Mouse (Mus musculus) brain, embryonic 18.5 days (tissue): Measurements from ENCODE around the gene Arhgef11.
"Not testable (repeated sequence)": the region's sequence is repeated elsewhere in the genome, so short reads cannot be mapped to it uniquely, and the experiment has no call there.

ENCODE experiments used
- DNase-seq: peaks from one replicate; pipeline ENCODE4 v3.0.0-alpha.2; 2012; ENCODE audit warnings: low read depth, low spot score

Arhgef11 gene

GRCm38 (mm10) chr3:87616957-87617810, at the start of gene Arhgef11:
TSS of gene Arhgef11 (plus strand) at chr3:87617559.
- DNase-seq: no peak

DNA sequence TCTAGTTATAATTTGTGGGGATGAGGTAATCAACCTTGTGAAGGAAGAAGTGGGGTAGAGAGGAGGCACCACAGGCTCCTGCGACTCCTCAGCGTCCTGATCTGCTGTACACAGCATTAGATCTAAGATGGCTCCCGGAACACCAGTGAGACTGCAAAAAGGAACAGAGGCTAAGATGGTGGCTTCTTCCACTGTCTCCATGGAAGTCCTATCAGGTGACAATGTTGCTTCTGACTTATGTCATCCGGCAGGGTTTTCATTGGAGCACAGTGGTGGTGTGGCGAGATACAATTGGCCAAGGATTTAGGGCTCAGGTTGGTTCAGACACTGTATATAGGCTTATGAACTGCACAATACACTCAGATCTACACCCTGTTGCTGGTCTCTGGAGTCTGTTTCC, 48.7 kb upstream of the Arhgef11 start:
- no peak for DNase-seq

DNA sequence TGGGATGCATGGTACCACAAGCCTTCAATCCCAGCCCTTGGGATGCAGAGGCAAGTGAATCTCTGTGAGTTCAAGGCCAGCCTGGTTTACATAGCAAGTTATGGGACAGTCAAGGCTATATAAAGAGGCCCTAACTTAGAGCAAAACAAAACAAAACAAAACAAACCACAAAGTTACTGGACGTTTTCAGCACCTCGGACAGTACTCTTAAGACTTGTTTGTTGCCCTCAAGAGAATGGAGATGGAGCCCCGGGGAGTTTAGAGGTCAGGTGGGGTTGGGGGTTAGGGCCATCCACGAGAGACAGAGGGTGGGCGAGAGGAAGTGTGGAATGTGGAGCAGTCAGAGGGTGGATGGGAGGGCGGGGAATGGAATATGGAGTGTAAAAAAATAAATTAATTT, 41.6 kb upstream of the Arhgef11 start:
- DNase-seq: no peak

DNA sequence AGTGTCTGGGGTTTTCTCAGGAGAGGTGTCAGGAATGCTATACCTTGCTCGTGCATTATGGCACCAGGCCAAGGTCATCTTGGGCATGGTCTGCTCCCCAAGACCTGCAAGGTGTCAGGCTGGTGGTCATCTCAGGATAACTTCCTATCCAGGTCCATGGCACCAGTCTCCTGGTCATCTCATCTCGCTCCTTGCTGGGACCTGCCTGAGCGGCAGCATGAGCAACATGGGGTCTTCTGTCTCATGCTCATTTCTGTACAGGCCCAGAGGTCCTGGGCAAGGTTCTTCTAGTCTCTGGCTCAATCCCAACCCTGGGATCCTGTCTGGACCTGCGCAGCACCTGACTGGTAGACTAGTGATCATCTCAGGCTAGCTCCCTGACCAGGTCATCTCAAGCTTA, 35.1 kb upstream of the Arhgef11 start:
- no peak for DNase-seq

GRCm38 (mm10) chr3:87593793-87594192, 23.6 kb upstream of the Arhgef11 start:
- DNase-seq: no peak

GRCm38 (mm10) chr3:87595328-87595727, 22.0 kb upstream of the Arhgef11 start:
- not testable (repeated sequence) for DNase-seq

GRCm38 (mm10) chr3:87601077-87601476, 16.3 kb upstream of the Arhgef11 start:
- DNase-seq: not testable (repeated sequence)

DNA sequence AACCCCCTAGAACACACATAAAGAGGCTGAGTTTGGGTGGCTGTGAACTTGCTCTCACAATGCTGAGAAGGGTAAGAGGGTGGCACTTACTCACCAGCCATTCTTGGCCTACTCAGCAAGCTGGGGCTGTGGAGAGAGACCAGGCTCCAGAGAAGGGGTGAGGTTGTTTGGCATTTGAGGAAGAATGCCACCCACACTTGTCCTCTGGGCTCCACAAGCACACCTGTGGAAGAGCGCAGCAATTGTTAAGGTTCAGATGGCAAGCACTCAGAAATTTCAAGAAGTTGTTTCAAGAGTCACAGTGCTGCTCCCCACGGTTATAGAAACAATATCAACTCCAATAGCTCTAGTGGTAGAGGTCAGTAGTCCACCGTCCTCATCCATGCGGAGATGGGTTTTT, 1.0 kb upstream of the Arhgef11 start:
- DNase-seq: no peak

DNA sequence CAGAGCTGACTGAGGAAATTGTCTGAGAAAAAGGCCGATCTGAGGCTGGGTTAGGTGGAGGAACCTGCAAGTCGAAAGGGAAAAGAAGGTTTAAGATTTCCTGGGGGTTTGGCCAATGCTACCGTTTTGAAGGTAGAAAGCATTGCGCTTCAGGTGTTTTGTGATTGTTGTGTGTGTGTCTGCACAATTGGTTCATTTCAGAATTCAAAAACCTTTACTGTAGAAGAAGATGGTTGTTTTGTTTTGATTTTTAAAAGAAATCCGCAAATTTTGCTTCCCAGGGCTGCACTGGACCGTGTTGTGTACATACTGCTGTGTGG, 412 bp downstream of the Arhgef11 start:
- no peak for DNase-seq

GRCm38 (mm10) chr3:87618240-87618639, 881 bp downstream of the Arhgef11 start:
- DNase-seq: no peak

DNA sequence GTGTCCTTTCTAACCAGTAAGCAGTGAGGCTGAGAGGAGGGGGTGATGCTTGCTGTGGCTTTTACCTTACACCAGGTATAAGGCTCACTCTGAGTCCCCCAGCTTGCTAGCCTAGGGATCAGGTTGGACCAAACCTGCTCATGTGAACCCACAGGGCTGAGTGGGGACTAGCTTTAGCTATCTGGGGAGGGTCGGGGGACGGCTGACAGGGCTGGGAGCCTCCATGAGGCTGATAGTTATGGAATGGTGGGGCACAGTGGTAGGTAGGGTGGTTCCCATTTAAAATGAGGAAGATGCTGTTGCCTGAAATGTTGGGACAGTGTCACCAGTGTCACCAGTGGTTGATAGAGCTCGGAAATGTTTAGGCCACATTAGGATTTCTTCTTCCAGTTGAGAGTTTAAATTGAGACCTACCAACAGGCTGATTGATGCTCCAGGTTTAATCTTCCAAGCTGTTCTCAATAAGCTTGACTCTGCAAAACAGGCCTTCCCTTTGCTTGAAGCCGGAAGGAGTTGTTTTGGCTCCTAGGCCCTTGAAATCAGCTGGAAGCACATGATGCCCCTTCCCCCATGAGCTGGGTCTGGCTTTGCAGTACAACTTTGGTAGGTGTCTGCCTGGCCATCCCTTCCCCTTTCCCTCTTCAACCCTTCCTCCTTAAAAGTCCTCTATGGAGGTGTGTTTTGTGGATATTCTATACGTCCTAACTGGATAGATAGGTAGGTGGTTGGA, 1.8 kb downstream of the Arhgef11 start:
- no peak for DNase-seq

DNA sequence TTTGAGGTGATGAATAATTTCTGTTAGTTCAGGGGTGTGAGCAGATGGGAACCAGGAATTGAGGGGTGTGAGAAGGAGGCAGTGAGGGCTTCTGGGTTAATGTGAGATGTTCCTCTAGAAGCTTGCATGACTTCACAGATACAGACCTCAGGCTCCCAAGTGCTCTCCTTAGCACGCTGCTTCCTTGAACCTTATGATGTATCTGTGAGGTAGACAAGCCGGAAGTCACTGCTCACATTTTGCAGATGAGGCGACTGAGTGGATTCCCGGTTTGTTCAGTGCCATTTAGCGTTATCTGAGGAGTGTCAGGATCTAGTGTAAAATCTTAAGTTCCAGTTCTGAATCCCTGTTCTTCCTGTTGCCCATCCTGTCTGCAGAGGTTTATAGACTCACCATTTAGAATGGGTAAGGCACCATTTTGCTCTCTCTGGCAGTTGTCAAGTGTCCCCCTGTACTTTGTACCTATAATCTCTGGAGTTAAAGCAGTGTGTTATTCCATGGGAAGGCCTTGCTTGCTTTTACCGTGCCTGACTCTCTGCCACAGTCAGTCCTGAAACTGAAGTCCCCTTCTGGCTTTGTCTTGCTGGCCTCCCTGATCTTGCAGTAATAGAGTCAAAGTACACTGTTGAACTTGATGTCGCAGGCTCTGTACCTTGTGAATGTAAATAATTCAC, 3.0 kb downstream of the Arhgef11 start:
- no peak for DNase-seq

- DNase-seq: no peak
Observed at GRCm38 (mm10) chr3:87624899-87625298, 7.5 kb downstream of the Arhgef11 start.

DNA sequence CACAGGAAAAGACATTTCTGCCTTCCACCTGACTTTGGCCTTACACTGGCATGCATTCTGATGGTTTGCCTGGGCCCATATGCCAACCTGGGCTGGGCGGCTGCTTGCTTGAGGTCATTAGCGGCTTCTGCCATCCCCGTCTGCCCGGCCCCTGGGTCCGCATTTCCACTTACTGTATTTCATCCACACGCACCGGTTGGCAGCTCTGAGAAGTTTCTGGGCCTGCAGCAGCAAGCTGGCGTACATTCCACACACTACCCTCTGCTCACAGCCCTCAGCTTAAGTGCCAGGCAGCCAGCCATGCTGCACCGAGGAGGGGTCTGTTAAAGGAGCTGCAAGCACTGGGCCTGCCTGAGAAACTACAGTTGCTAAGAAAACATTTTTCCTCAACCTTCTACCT, 13.5 kb downstream of the Arhgef11 start:
- DNase-seq: no peak

- no peak for DNase-seq
Observed at GRCm38 (mm10) chr3:87631408-87631807, 14.0 kb downstream of the Arhgef11 start.

- DNase-seq: no peak
Observed at GRCm38 (mm10) chr3:87635514-87635913, 18.2 kb downstream of the Arhgef11 start.

DNA sequence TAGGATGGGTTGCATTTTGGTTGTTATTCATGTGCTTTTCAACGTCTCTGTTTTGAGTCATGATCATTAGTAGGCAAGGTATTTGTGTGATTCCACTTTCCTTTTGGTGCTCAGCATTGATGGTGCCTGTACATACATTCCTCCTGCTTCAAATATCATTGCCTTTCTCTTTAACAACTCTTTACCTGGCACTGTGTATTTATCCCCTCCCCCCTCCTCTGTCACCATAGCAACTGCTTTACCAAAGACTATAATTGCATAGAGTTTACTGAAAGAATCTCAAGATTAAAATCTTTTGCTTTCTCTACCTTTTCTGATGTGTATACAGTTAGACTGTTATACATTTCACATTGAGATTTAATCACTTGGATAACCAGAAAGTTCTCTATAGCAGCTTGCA, 26.1 kb downstream of the Arhgef11 start:
- DNase-seq: no peak

- no peak for DNase-seq
Observed at GRCm38 (mm10) chr3:87646174-87646573, 28.8 kb downstream of the Arhgef11 start.

DNA sequence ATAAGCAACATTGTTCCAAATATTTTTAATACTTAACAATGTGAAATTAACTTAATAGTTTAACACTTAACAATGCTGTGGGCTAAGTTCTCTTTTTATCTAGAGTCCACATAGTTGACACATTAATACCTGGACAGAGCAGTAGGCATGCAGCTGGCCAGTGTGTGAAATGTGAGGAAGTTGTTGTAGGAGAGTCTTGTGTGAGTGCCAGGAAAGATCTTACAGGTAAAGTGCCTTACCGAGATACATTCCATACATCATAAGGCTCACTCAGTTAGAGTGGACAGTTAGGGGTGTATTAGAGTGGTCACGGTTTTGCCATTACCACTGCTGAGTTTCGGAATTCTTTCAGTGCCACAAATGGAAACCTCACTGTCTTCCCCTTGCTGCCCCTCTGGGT, 31.7 kb downstream of the Arhgef11 start:
- no peak for DNase-seq

- DNase-seq: no peak
Observed at GRCm38 (mm10) chr3:87658348-87658747, 41.0 kb downstream of the Arhgef11 start.

DNA sequence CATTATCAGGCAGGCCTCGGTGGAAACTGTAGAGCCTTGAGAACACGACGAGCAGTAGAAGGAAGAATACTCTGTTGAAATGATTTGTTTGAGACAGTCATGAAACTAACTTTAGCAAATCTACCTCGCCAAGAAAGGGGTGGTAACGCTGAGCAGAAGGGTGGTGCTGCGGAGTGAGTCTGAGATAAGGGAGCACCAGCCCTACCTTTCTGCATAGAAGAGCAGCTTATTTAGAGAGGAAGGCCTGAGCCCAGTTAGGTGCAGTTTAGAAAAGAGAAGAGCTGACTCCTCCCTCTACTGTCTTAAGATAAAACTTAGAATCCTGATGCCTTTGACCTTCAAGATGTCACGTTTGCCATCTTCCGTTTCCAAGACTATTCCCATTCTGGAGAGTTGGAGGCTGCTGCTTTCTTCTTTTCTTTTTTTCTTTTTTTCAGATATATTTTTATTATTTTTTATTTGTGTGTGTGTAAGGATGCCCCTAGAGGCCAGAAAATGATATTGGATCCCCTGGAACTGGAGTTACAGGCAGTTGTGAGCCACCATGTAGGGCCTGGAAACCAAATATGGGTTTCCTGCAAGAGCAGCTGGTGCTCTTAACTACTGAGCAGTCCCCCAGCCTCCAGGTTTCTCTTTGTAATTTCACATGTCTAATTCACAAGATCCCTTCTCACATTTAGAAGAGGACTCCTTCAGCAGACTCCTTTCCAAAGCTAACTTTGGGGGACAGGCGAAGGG, 42.5 kb downstream of the Arhgef11 start:
- no peak for DNase-seq

DNA sequence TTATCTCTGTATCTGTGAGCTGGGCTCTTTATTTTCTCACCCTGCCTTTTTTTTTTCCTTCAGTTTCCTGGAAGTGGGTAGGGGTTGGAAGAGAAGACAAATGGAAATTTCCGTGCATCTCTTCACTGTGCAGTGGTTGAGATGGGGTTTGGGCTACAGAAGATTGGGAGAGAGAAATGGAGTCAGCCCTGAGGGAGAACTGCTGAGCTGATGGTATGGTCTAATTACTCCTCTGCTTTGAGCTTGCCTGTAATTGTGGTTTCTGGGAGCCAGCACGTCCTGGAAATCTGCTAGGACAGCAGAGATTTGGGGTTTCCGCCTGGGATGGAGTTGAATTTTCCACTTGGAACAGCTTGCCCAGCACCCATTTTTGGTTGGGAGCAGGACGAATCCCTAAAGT, 43.1 kb downstream of the Arhgef11 start:
- no peak for DNase-seq
